Mouse (Mus musculus) limb, embryonic 15.5 days (tissue): ENCODE results near the gene Tmsb15b2. TPM values are rescaled to one million over a fixed set of nuclear protein-coding genes. Genes with fewer than 3 reads are reported as not detected.
A peak's percentile ranks its signal among the peaks of the same experiment; 100 is the strongest.
"Not testable (repeated sequence)": the region's sequence is repeated elsewhere in the genome, so short reads cannot be mapped to it uniquely, and the experiment has no call there.

Experiments
- ATAC-seq: fragments of 200-750 bp; cut with Nextera tagmentation; 2 replicates; pipeline ENCODE4 v1.8.0; 2017; ENCODE audit warnings: low read depth, moderate TSS enrichment; ENCODE audit not compliant: insufficient number of reproducible peaks, low FRiP score, low TSS enrichment
- H3K27ac ChIP-seq: fragments of 300-500 bp; sonication (generic); 2 replicates; pipeline ENCODE4 v1.5.1; 2015; ENCODE audit warnings: moderate library complexity, mild to moderate bottlenecking, inconsistent platforms
- H3K27me3 ChIP-seq: fragments of 300-500 bp; sonication (generic); 2 replicates; pipeline ENCODE4 v1.6.1; 2015; ENCODE audit warnings: inconsistent platforms
- H3K36me3 ChIP-seq: fragments of 300-500 bp; sonication (generic); 2 replicates; pipeline ENCODE4 v1.6.1; 2015; ENCODE audit warnings: inconsistent platforms
- H3K4me1 ChIP-seq: fragments of 300-500 bp; sonication (generic); 2 replicates; pipeline ENCODE4 v1.6.1; 2015; ENCODE audit warnings: inconsistent platforms
- H3K4me2 ChIP-seq: fragments of 300-500 bp; sonication (generic); 2 replicates; pipeline ENCODE4 v1.6.1; 2015; ENCODE audit warnings: mild to moderate bottlenecking, inconsistent platforms
- H3K4me3 ChIP-seq: fragments of 300-500 bp; sonication (generic); 2 replicates; pipeline ENCODE4 v1.5.1; 2015; ENCODE audit warnings: mild to moderate bottlenecking, inconsistent platforms
- H3K9ac ChIP-seq: fragments of 300-500 bp; sonication (generic); 2 replicates; pipeline ENCODE4 v1.6.1; 2015; ENCODE audit warnings: inconsistent platforms
- H3K9me3 ChIP-seq: fragments of 300-500 bp; sonication (generic); 2 replicates; pipeline ENCODE4 v1.6.1; 2016; ENCODE audit warnings: inconsistent platforms
- WGBS: fragments of 180-500 bp; shearing (Covaris S2); methylation state at CpG from one replicate; pipeline ENCODE4 v1.1.7; 2015; 5-methylcytosine and 5-hydroxymethylcytosine counted together
- polyA plus RNA-seq: library from polyadenylated mRNA; unstranded; fragments of >200 nt; fragmentation: Nextera tagmentation; extraction: Ambion mirVana; gene quantifications from 2 replicates; pipeline ENCODE4 v1.2.1, GENCODE M21; 2015

The Tmsb15b2 gene
- 38.3 and 41.4 TPM in 2 replicates for polyA plus RNA-seq

GRCm38 (mm10) chrX:136975397-136975796, at the start of gene Tmsb15b2:
Tmsb15b2 (minus strand) TSS chrX:136975497.
- not testable (repeated sequence) for H3K27me3 ChIP-seq, ATAC-seq, H3K27ac ChIP-seq, H3K4me1 ChIP-seq, H3K9me3 ChIP-seq, H3K36me3 ChIP-seq
- Histone ChIP-seq H3K9ac (0 out of 2 replicates have a peak within 1 kb of the TSS, but pooled peaks have one; percentile 37), H3K4me3 (peak within 1 kb of the TSS; percentile 47), H3K4me2 (peak within 1 kb of the TSS; percentile 45)
- 85% methylated on average over 6 of the region's 6 CpGs for WGBS

DNA sequence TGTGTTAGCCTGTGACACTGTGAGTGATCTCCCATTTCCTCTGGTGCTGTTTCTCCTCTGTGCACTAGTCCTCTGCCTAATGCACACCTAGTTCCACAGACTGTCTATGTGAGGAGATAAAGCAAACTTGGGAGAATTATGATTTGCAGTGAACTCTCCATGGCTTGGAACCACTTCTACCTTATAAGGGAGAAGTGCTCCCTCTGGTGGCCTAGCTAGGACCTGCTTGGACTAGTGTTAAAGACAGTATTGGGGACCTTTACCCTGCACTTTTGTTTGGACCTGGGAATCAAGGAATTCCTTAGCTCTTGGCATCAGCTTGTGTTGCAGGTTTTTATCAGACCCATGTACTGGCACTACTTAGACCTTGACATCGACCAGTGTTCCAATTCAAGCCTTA, 44.0 kb upstream of the Tmsb15b2 start:
- H3K4me2 ChIP-seq, result no peak overlapping the region
- H3K4me1 ChIP-seq, result no peaks in the 10 kb centered on the region
- ATAC-seq, result no peak
- H3K27ac ChIP-seq, result no peak overlapping the region
- no peaks in the 10 kb centered on the region for H3K36me3 ChIP-seq
- H3K27me3 ChIP-seq, result no peaks in the 10 kb centered on the region
- 21% methylated on average over 1 of the region's 1 CpGs for WGBS
- H3K9ac ChIP-seq, result no peak overlapping the region
- H3K4me3 ChIP-seq, result no peak overlapping the region
- no peaks in the 10 kb centered on the region for H3K9me3 ChIP-seq

DNA sequence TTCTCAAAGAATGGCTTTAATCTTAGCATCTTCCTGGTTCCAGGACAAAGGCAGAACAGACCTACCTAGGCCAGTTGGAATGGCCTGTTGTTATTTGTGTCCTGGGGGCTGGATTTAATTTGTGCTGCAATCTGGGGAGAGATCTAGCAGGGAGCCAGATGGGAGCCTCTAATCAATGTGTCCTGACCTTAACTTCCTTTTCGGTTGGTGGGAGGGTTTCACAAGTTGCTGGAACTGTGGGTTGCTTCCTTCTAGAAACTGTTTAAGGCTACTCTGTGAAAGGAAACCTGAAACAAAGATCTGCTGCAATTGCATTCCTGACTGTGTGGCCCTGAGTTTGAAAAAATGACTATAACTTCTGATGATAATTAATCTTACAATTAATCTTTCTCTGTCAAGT, 42.4 kb upstream of the Tmsb15b2 start:
- no peak overlapping the region for H3K4me2 ChIP-seq
- no peaks in the 10 kb centered on the region for H3K4me1 ChIP-seq
- ATAC-seq, result no peak
- 44% methylated on average over 1 of the region's 1 CpGs for WGBS
- H3K4me3 ChIP-seq, result no peak overlapping the region
- H3K27me3 ChIP-seq, result no peaks in the 10 kb centered on the region
- H3K9me3 ChIP-seq, result no peaks in the 10 kb centered on the region
- no peaks in the 10 kb centered on the region for H3K36me3 ChIP-seq
- H3K27ac ChIP-seq, result no peak overlapping the region
- H3K9ac ChIP-seq, result no peak overlapping the region

GRCm38 (mm10) chrX:137015099-137015709, 39.9 kb upstream of the Tmsb15b2 start:
- no peak overlapping the region for H3K4me2 ChIP-seq
- no peak overlapping the region for H3K27ac ChIP-seq
- H3K9ac ChIP-seq, result no peak overlapping the region
- no peak for ATAC-seq
- H3K4me3 ChIP-seq, result no peak overlapping the region
- no peaks in the 10 kb centered on the region for H3K9me3 ChIP-seq
- H3K4me1 ChIP-seq, result no peaks in the 10 kb centered on the region
- no peaks in the 10 kb centered on the region for H3K27me3 ChIP-seq
- no peaks in the 10 kb centered on the region; the same call in 1 of the 2 replicates for H3K36me3 ChIP-seq
- WGBS, result 57% methylated on average over 6 of the region's 6 CpGs

DNA sequence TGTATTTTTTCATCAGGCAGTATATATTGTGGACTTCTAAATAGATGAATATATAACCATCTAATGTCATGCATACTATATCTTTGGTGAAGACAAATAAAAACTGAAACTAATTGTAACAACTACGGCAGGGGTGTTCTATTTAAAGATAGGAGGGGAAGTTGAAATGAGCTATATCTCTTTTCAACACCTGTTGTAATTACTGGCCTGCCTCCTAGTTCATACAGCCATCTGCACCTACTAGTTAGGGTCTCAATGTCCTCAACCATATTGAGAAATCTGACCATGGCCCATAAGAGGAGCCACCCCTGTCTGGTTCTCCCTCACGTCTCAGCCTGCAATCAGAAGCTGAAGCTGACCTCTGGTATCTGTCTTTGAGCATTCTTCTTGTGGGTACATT, 21.0 kb upstream of the Tmsb15b2 start:
- WGBS, result 78% methylated on average over 2 of the region's 2 CpGs
- Histone ChIP-seq H3K9me3 (no peaks in the 10 kb centered on the region), H3K4me2 (no peak overlapping the region), H3K36me3 (no peaks in the 10 kb centered on the region), H3K4me1 (no peaks in the 10 kb centered on the region), H3K4me3 (no peak overlapping the region), H3K9ac (no peak overlapping the region), H3K27me3 (peaks cover 27% of the 10 kb centered on the region; the same call in 1 of the 2 replicates), H3K27ac (no peak overlapping the region)
- no peak for ATAC-seq

DNA sequence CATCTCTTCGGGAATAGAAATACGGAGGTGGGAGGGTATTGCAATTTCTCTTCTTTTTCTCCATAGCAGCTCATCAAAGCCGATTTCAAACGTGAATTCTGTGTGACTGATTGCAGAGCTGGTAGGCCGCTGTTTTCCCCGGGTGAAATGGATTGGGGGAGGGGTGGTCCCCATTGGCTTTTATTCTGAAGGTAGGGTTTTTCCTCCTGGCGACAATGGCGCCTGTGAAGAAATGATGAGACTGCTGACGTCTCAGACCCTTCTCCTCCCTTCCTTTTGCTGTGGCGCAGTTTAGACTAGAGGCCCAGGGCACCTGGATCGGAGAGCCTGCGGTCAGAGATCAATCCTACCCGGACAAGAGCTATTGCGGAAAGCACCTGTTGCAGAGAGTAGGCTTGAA, 18.3 kb upstream of the Tmsb15b2 start:
- Histone ChIP-seq H3K4me1 (no peaks in the 10 kb centered on the region), H3K9me3 (no peaks in the 10 kb centered on the region), H3K36me3 (no peaks in the 10 kb centered on the region), H3K9ac (no peak overlapping the region), H3K4me3 (peak overlapping the region; percentile 45), H3K27me3 (peaks cover 29% of the 10 kb centered on the region; the same call in 1 of the 2 replicates), H3K27ac (no peak overlapping the region), H3K4me2 (peak overlapping the region; percentile 59)
- no peak for ATAC-seq
- WGBS, result 31% methylated on average over 14 of the region's 14 CpGs

DNA sequence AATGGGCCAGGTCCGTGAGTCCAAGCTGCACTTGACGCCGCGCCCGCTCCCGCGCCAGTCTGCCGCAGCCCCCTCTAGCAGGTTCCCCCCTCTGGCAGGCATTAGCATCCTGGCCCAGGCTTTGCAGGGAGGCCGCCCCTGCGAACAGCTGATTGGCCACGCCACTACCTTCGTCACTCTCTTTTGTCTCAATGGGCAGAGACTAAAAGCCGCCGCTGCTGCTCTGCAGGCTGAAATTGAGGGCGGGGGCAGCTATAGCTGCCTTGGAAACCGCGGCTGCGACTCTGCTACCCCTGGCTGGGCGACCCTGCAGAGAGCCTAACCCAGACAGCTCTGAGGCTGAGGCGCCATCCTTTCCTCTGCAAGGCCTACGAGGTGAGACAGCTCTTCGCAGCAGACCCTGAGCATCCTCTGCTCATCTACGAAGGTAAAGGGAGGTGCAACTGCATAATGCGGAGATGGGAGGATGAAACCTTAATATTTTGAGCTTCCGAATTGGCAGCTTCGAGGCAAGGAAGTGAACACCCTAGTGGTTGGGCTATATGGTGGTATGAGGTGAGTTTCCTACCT, 17.8 kb upstream of the Tmsb15b2 start, which contains the start of gene Zcchc18:
Gene Zcchc18 (plus strand): TSS at position 178 of the 570 bp plus-strand sequence.
- Histone ChIP-seq H3K4me1 (no peaks in the 10 kb centered on the region), H3K27ac (no peak within 1 kb of the TSS), H3K9ac (0 out of 2 replicates have a peak within 1 kb of the TSS, but pooled peaks have one; percentile 10), H3K9me3 (no peaks in the 10 kb centered on the region), H3K36me3 (no peaks in the 10 kb centered on the region), H3K27me3 (peaks cover 29% of the 10 kb centered on the region; the same call in 1 of the 2 replicates), H3K4me2 (peak within 1 kb of the TSS; percentile 59), H3K4me3 (peak within 1 kb of the TSS; percentile 45)
- ATAC-seq, result peak; percentile 86; the same call in 1 of the 2 replicates
- WGBS, result 17% methylated on average over 26 of the region's 26 CpGs

DNA sequence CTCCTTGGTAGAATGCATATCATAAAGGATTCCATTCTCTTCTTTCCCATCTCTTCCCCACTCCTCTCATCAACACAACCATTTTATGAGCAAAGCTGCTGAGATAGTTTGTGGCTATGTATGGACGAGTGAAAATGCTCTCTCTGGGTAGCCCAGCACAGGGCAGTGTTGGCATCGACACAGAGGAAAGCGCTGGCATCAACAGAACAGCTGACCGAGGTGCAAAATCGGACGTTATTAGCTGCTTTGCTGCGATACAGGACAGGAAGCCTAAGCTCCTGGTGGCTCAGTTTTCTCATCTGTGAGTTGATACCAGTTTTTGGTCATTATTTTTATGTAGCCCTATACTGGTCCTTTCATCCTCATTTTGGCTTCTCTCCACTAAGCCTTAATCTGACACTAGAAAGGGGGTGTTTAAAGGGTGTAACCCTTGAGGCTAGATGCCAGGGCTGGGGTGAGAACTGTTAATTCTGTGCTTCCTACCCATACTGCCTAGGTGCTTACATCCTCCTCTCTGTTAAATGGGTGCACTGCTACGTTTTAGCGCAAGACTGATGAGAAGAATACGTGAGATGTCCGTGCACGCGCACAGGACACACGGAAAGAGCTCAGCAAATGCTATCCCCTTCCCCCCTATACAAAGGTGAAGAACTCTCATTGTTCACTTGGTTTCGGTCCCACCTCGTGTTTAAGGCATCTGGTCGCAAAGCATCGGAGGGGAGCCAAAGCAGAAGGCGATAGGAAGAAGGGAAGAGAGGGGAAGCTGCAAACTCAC, 17.1 kb upstream of the Tmsb15b2 start:
- H3K4me3 ChIP-seq, result peak overlapping the region; percentile 45
- 19% methylated on average over 19 of the region's 19 CpGs for WGBS
- H3K4me2 ChIP-seq, result peak overlapping the region; percentile 59
- no peaks in the 10 kb centered on the region for H3K36me3 ChIP-seq
- no peaks in the 10 kb centered on the region for H3K4me1 ChIP-seq
- no peak overlapping the region for H3K27ac ChIP-seq
- no peak for ATAC-seq
- H3K9ac ChIP-seq, result no peak overlapping the region
- peaks cover 29% of the 10 kb centered on the region; the same call in 1 of the 2 replicates for H3K27me3 ChIP-seq
- H3K9me3 ChIP-seq, result no peaks in the 10 kb centered on the region

DNA sequence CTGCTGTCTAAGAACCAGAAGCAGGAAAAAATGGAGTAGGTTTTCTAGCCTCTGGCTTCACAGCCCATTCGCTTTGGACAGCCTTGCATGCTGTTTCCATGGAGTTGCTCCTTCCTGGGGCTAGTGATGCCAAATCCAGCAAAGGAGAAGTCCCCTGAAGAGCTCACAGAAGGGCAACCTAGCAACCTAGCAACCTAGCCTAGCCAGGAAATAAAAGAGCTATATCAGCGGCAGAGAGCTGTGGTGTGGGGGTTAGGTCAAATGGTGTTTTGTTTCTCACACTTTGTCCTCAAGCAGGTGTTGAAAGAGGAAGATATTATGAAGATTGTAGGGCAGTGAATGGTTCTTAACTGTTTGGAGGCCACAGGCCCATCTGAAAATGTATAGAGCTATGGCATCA, 16.0 kb upstream of the Tmsb15b2 start:
- Histone ChIP-seq H3K4me1 (no peaks in the 10 kb centered on the region), H3K9me3 (no peaks in the 10 kb centered on the region), H3K9ac (no peak overlapping the region), H3K36me3 (no peaks in the 10 kb centered on the region), H3K27ac (no peak overlapping the region), H3K4me3 (no peak overlapping the region), H3K27me3 (peaks cover 29% of the 10 kb centered on the region; the same call in 1 of the 2 replicates), H3K4me2 (no peak overlapping the region)
- WGBS, result 77% methylated on average over 2 of the region's 2 CpGs
- ATAC-seq, result no peak

GRCm38 (mm10) chrX:136986039-136986438, 10.7 kb upstream of the Tmsb15b2 start:
- Histone ChIP-seq H3K9ac (no peak overlapping the region), H3K9me3 (no peaks in the 10 kb centered on the region), H3K27me3 (0 out of 2 replicates have a peak, but pooled peaks cover 3% of the 10 kb centered on the region), H3K4me3 (no peak overlapping the region), H3K27ac (no peak overlapping the region), H3K36me3 (no peaks in the 10 kb centered on the region), H3K4me2 (no peak overlapping the region), H3K4me1 (no peaks in the 10 kb centered on the region)
- ATAC-seq, result no peak

GRCm38 (mm10) chrX:136978616-136979015, 3.3 kb upstream of the Tmsb15b2 start:
- H3K27me3 ChIP-seq, result 0 out of 2 replicates have a peak, but pooled peaks cover 3% of the 10 kb centered on the region
- H3K4me1 ChIP-seq, result no peaks in the 10 kb centered on the region
- H3K36me3 ChIP-seq, result no peaks in the 10 kb centered on the region
- no peak overlapping the region for H3K27ac ChIP-seq
- no peak overlapping the region for H3K4me3 ChIP-seq
- ATAC-seq, result no peak
- no peak overlapping the region for H3K4me2 ChIP-seq
- H3K9me3 ChIP-seq, result no peaks in the 10 kb centered on the region
- no peak overlapping the region for H3K9ac ChIP-seq
